Mouse (Mus musculus) lung, embryonic 14.5 days (tissue): Measurements from ENCODE around the gene Spag6l. TPM values are rescaled to one million over a fixed set of nuclear protein-coding genes. Genes with fewer than 3 reads are reported as not detected.
"Not testable (repeated sequence)": the region's sequence is repeated elsewhere in the genome, so short reads cannot be mapped to it uniquely, and the experiment has no call there.

Source experiments
- ATAC-seq: fragments of 200-750 bp; cut with Nextera tagmentation; 2 replicates; pipeline ENCODE4 v1.8.0; 2017; ENCODE audit warnings: mild to moderate bottlenecking, moderate TSS enrichment, moderate library complexity; ENCODE audit not compliant: insufficient read depth
- DNase-seq: peaks from one replicate; pipeline ENCODE4 v3.0.0-alpha.2; 2015
- H3K27ac ChIP-seq: fragments of 300-500 bp; sonication (generic); 2 replicates; pipeline ENCODE4 v1.5.1; 2014; ENCODE audit warnings: low read depth, mild to moderate bottlenecking, moderate library complexity
- H3K27me3 ChIP-seq: fragments of 300-500 bp; sonication (generic); 2 replicates; pipeline ENCODE4 v1.6.1; 2014; ENCODE audit warnings: low read length, control low read depth; ENCODE audit not compliant: insufficient read depth
- H3K36me3 ChIP-seq: fragments of 300-500 bp; sonication (generic); 2 replicates; pipeline ENCODE4 v1.6.1; 2014; ENCODE audit warnings: control low read depth; ENCODE audit not compliant: insufficient read depth
- H3K4me1 ChIP-seq: fragments of 300-500 bp; sonication (generic); 2 replicates; pipeline ENCODE4 v1.6.1; 2014; ENCODE audit warnings: antibody characterized with exemption, control low read depth; ENCODE audit not compliant: insufficient read depth
- H3K4me2 ChIP-seq: fragments of 300-500 bp; sonication (generic); 2 replicates; pipeline ENCODE4 v1.6.1; 2014; ENCODE audit warnings: mild to moderate bottlenecking
- H3K4me3 ChIP-seq: fragments of 300-500 bp; sonication (generic); 2 replicates; pipeline ENCODE4 v1.5.1; 2014; ENCODE audit warnings: low read depth, low read length
- H3K9ac ChIP-seq: fragments of 300-500 bp; sonication (generic); 2 replicates; pipeline ENCODE4 v1.6.1; 2014
- H3K9me3 ChIP-seq: fragments of 300-500 bp; sonication (generic); 2 replicates; pipeline ENCODE4 v1.6.1; 2016; ENCODE audit warnings: low read depth, low read length, control low read depth
- CTCF ChIP-seq: IDR thresholded peaks from 2 replicates; pipeline ENCODE4 v1.5.1; 2016; ENCODE audit warnings: antibody characterized with exemption, low read depth
- WGBS: fragments of 180-500 bp; shearing (Covaris S2); extraction: QIAGEN DNeasy Blood & Tissue Kit; methylation state at CpG from one replicate; pipeline ENCODE4 v1.1.7; 2014; 5-methylcytosine and 5-hydroxymethylcytosine counted together
- polyA plus RNA-seq: library from polyadenylated mRNA; unstranded; fragments of >200 nt; fragmentation: Nextera tagmentation; extraction: Ambion mirVana; gene quantifications from 2 replicates; pipeline ENCODE4 v1.2.1, GENCODE M21; 2014

The Spag6l gene
- polyA plus RNA-seq, 1 experiment from 2014 or later: 0.76 TPM

- no peak for ATAC-seq
- no peak for TF ChIP-seq CTCF
- no peaks in the 10 kb centered on the region for H3K27me3 ChIP-seq
- no peaks in the 10 kb centered on the region for H3K36me3 ChIP-seq
- DNase-seq: no peak
- H3K4me3 ChIP-seq: no peak within 1 kb of the TSS
- H3K9me3 ChIP-seq: no peaks in the 10 kb centered on the region
- no peak within 1 kb of the TSS for H3K4me2 ChIP-seq
- H3K27ac ChIP-seq: no peak within 1 kb of the TSS
- H3K4me1 ChIP-seq: no peaks in the 10 kb centered on the region
- H3K9ac ChIP-seq: no peak within 1 kb of the TSS
- WGBS: 80% methylated on average over 2 of the region's 2 CpGs
These were observed 34.7 kb upstream of the Spag6l start, which contains the start of gene Igll1 for GRCm38 (mm10) chr16:16863978-16864377. Igll1 (minus strand) TSS chr16:16863985.

- Histone ChIP-seq H3K27me3 (no peaks in the 10 kb centered on the region), H3K36me3 (no peaks in the 10 kb centered on the region), H3K27ac (no peak overlapping the region), H3K4me1 (no peaks in the 10 kb centered on the region), H3K4me2 (no peak overlapping the region), H3K9me3 (no peaks in the 10 kb centered on the region), H3K9ac (no peak overlapping the region), H3K4me3 (no peak overlapping the region)
- no peak for ATAC-seq
- no peak for TF ChIP-seq CTCF
- 65% methylated on average over 3 of the region's 3 CpGs for WGBS
- no peak for DNase-seq
These were observed 33.0 kb upstream of the Spag6l start for GRCm38 (mm10) chr16:16862288-16862687.

- TF ChIP-seq CTCF: no peak
- 71% methylated on average over 13 of the region's 13 CpGs for WGBS
- Histone ChIP-seq H3K36me3 (no peaks in the 10 kb centered on the region), H3K9ac (no peak overlapping the region), H3K27me3 (no peaks in the 10 kb centered on the region), H3K27ac (no peak overlapping the region), H3K4me2 (no peak overlapping the region), H3K4me3 (no peak overlapping the region), H3K4me1 (no peaks in the 10 kb centered on the region), H3K9me3 (no peaks in the 10 kb centered on the region)
- DNase-seq (no peak), ATAC-seq (no peak)
These were observed 27.6 kb upstream of the Spag6l start for GRCm38 (mm10) chr16:16856731-16857476.

GRCm38 (mm10) chr16:16856054-16856453 lies 26.8 kb upstream of the Spag6l start:
- H3K4me2 ChIP-seq, H3K36me3 ChIP-seq, H3K4me1 ChIP-seq, DNase-seq, H3K27me3 ChIP-seq, H3K4me3 ChIP-seq, ATAC-seq, H3K27ac ChIP-seq, H3K9me3 ChIP-seq, H3K9ac ChIP-seq: not testable (repeated sequence)
- 80% methylated on average over 9 of the region's 9 CpGs for WGBS

- no peak for TF ChIP-seq CTCF
- 90% methylated on average over 1 of the region's 1 CpGs for WGBS
- no peak overlapping the region for H3K27ac ChIP-seq
- H3K36me3 ChIP-seq: no peaks in the 10 kb centered on the region
- no peak overlapping the region for H3K4me3 ChIP-seq
- H3K4me2 ChIP-seq: no peak overlapping the region
- no peaks in the 10 kb centered on the region for H3K4me1 ChIP-seq
- H3K9me3 ChIP-seq: no peaks in the 10 kb centered on the region
- H3K9ac ChIP-seq: no peak overlapping the region
- DNase-seq: no peak
- no peaks in the 10 kb centered on the region for H3K27me3 ChIP-seq
- no peak for ATAC-seq
These were observed 26.3 kb upstream of the Spag6l start for GRCm38 (mm10) chr16:16855541-16855940.

GRCm38 (mm10) chr16:16854836-16855235 lies 25.6 kb upstream of the Spag6l start:
- no peaks in the 10 kb centered on the region for H3K27me3 ChIP-seq
- ATAC-seq: no peak
- WGBS: 27% methylated on average over 6 of the region's 6 CpGs

GRCm38 (mm10) chr16:16852411-16852810 lies 23.2 kb upstream of the Spag6l start:
- DNase-seq: no peak
- 81% methylated on average over 3 of the region's 3 CpGs for WGBS

More at GRCm38 (mm10) chr16:16854836-16855235, 25.6 kb upstream of the Spag6l start:
- no peaks in the 10 kb centered on the region for H3K36me3 ChIP-seq
- peak; percentile 65 for TF ChIP-seq CTCF
- DNase-seq: peak; percentile 74
- H3K27ac ChIP-seq: no peak overlapping the region
- no peak overlapping the region for H3K4me2 ChIP-seq
- H3K4me3 ChIP-seq: no peak overlapping the region
- H3K9ac ChIP-seq: no peak overlapping the region
- H3K9me3 ChIP-seq: no peaks in the 10 kb centered on the region
- H3K4me1 ChIP-seq: no peaks in the 10 kb centered on the region

More at GRCm38 (mm10) chr16:16852411-16852810, 23.2 kb upstream of the Spag6l start:
- Histone ChIP-seq H3K4me3 (no peak overlapping the region), H3K4me2 (no peak overlapping the region), H3K27me3 (no peaks in the 10 kb centered on the region), H3K9ac (no peak overlapping the region), H3K27ac (no peak overlapping the region), H3K4me1 (no peaks in the 10 kb centered on the region), H3K9me3 (no peaks in the 10 kb centered on the region), H3K36me3 (no peaks in the 10 kb centered on the region)
- TF ChIP-seq CTCF: no peak
- ATAC-seq: no peak
